Mouse (Mus musculus) MEL (cell line): ENCODE measurements at regions not wholly inside any gene's neighbourhood (a gene's known extent, or its start where the extent isn't known, plus 50 kb on each side); places are given as distances from the start of the nearest gene placed in this dataset.

Source experiments
- DNase-seq: peaks from one replicate; pipeline ENCODE4 v3.0.0; 2011; ENCODE audit warnings: low read depth, low spot score
- H3K27ac ChIP-seq: 2 replicates; pipeline ENCODE4 v1.5.1; 2012; ENCODE audit warnings: low read depth, mild to moderate bottlenecking, control low read depth, low read length, moderate library complexity; ENCODE audit not compliant: control insufficient read depth
- H3K27me3 ChIP-seq, 2 experiments: fragments of 150-350 bp in 1 of 2; sonication (generic) in 1 of 2; 2 replicates each; pipeline ENCODE4 v1.6.1; 2012; ENCODE audit warnings: low read length in 2 of 2, mild to moderate bottlenecking in 2 of 2, improper control_type of control experiment in 1 of 2, moderate library complexity in 1 of 2; ENCODE audit not compliant: insufficient read depth in 2 of 2, control insufficient read depth in 1 of 2
- H3K36me3 ChIP-seq, 2 experiments: 2 replicates each; pipeline ENCODE4 v1.6.1; 2012 to 2014; ENCODE audit warnings: low read length in 2 of 2, improper control_type of control experiment in 1 of 2, inconsistent platforms in 1 of 2, mild to moderate bottlenecking in 1 of 2; ENCODE audit not compliant: insufficient read depth in 2 of 2, control insufficient read depth in 1 of 2
- H3K4me1 ChIP-seq, 2 experiments: fragments of 150-350 bp in 1 of 2; sonication (generic) in 1 of 2; 2 replicates each; pipeline ENCODE4 v1.6.1; 2012; ENCODE audit warnings: low read length in 2 of 2, improper control_type of control experiment in 1 of 2, mild to moderate bottlenecking in 1 of 2; ENCODE audit not compliant: insufficient read depth in 2 of 2, control insufficient read depth in 1 of 2
- H3K4me3 ChIP-seq, 2 experiments: fragments of 150-350 bp in 1 of 2; sonication (generic) in 1 of 2; 2 replicates each; pipeline ENCODE4 v1.5.1; 2012; ENCODE audit warnings: low read depth in 2 of 2, low read length in 2 of 2, mild to moderate bottlenecking in 2 of 2, moderate library complexity in 2 of 2, control low read depth in 1 of 2, improper control_type of control experiment in 1 of 2; ENCODE audit not compliant: control insufficient read depth in 1 of 2, insufficient read depth in 1 of 2
- H3K79me2 ChIP-seq: 2 replicates; pipeline ENCODE4 v1.6.1; 2012; ENCODE audit warnings: mild to moderate bottlenecking, low read length, moderate library complexity; ENCODE audit not compliant: control insufficient read depth, poor library complexity, insufficient read depth
- H3K9ac ChIP-seq: 2 replicates; pipeline ENCODE4 v1.6.1; 2012; ENCODE audit warnings: low read depth, mild to moderate bottlenecking, control low read depth, low read length, moderate library complexity; ENCODE audit not compliant: control insufficient read depth, poor library complexity, severe bottlenecking
- H3K9me3 ChIP-seq: fragments of 150-350 bp; sonication (generic); replicated peaks from 2 replicates; pipeline ENCODE4 v1.6.1; 2012; ENCODE audit warnings: mild to moderate bottlenecking, low read length, improper control_type of control experiment, moderate library complexity; ENCODE audit not compliant: insufficient read depth
- BHLHE40 ChIP-seq: IDR thresholded peaks from 2 replicates; pipeline ENCODE4 v1.6.1; 2012; ENCODE audit warnings: low read depth, mild to moderate bottlenecking, inconsistent platforms, low read length, improper control_type of control experiment, borderline replicate concordance
- CHD1 ChIP-seq: IDR thresholded peaks from 2 replicates; pipeline ENCODE4 v1.6.1; 2012; ENCODE audit warnings: low read depth, mild to moderate bottlenecking, inconsistent platforms, low read length, improper control_type of control experiment
- CHD2 ChIP-seq: IDR thresholded peaks from 2 replicates; pipeline ENCODE4 v1.6.1; 2011; ENCODE audit warnings: low read length, improper control_type of control experiment
- E2F4 ChIP-seq: IDR thresholded peaks from 2 replicates; pipeline ENCODE4 v1.6.1; 2011; ENCODE audit warnings: low read depth, low read length, improper control_type of control experiment, borderline replicate concordance
- EP300 ChIP-seq, 2 experiments: IDR thresholded peaks; 2 replicates each; pipeline ENCODE4 v1.6.1; 2011; ENCODE audit warnings: improper control_type of control experiment in 2 of 2, low read length in 2 of 2, low read depth in 1 of 2, mild to moderate bottlenecking in 1 of 2
- ETS1 ChIP-seq: IDR thresholded peaks from 2 replicates; pipeline ENCODE4 v1.6.1; 2012; ENCODE audit warnings: low read depth, mild to moderate bottlenecking, inconsistent platforms, low read length, improper control_type of control experiment, moderate library complexity
- GATA1 ChIP-seq: IDR thresholded peaks from 2 replicates; pipeline ENCODE4 v1.6.1; 2011; ENCODE audit warnings: low read depth, low read length, improper control_type of control experiment
- HCFC1 ChIP-seq: IDR thresholded peaks from 2 replicates; pipeline ENCODE4 v1.6.1; 2012; ENCODE audit warnings: low read depth, mild to moderate bottlenecking, inconsistent platforms, low read length, improper control_type of control experiment, moderate library complexity
- JUND ChIP-seq: IDR thresholded peaks from 2 replicates; pipeline ENCODE4 v1.6.1; 2011; ENCODE audit warnings: low read depth, mild to moderate bottlenecking, improper control_type of control experiment, low read length
- MAX ChIP-seq: IDR thresholded peaks from 2 replicates; pipeline ENCODE4 v1.6.1; 2011; ENCODE audit warnings: low read length, improper control_type of control experiment
- MEF2A ChIP-seq: IDR thresholded peaks from 2 replicates; pipeline ENCODE4 v1.6.1; 2014; ENCODE audit warnings: low read depth, mild to moderate bottlenecking, inconsistent platforms, low read length, improper control_type of control experiment; ENCODE audit not compliant: poor library complexity, insufficient replicate concordance, severe bottlenecking; ENCODE audit errors: extremely low read depth
- MXI1 ChIP-seq: IDR thresholded peaks from 2 replicates; pipeline ENCODE4 v1.6.1; 2011; ENCODE audit warnings: mild to moderate bottlenecking, low read depth, low read length, improper control_type of control experiment
- MYC ChIP-seq: IDR thresholded peaks from 2 replicates; pipeline ENCODE4 v1.6.1; 2011; ENCODE audit warnings: low read depth, mild to moderate bottlenecking, low read length, improper control_type of control experiment, moderate library complexity
- NELFE ChIP-seq: IDR thresholded peaks from 2 replicates; pipeline ENCODE4 v1.6.1; 2011; ENCODE audit warnings: low read depth, low read length, improper control_type of control experiment
- POLR2A ChIP-seq, 2 experiments: IDR thresholded peaks; 2 replicates each; pipeline ENCODE4 v1.6.1; 2011 to 2012; ENCODE audit warnings: low read length in 2 of 2, mild to moderate bottlenecking in 2 of 2, control low read depth in 1 of 2, improper control_type of control experiment in 1 of 2, low read depth in 1 of 2, moderate library complexity in 1 of 2; ENCODE audit not compliant: control insufficient read depth in 1 of 2, insufficient read depth in 1 of 2, poor library complexity in 1 of 2
- POLR2AphosphoS2 ChIP-seq: IDR thresholded peaks from 2 replicates; pipeline ENCODE4 v1.6.1; 2011; ENCODE audit warnings: low read length, improper control_type of control experiment
- POLR2AphosphoS5 ChIP-seq: IDR thresholded peaks from 2 replicates; pipeline ENCODE4 v1.6.1; 2012; ENCODE audit warnings: low read depth, borderline replicate concordance, mild to moderate bottlenecking, inconsistent platforms, low read length, moderate library complexity, mixed read lengths
- RAD21 ChIP-seq: IDR thresholded peaks from 2 replicates; pipeline ENCODE4 v1.6.1; 2011; ENCODE audit warnings: mild to moderate bottlenecking, low read depth, low read length, improper control_type of control experiment
- RCOR1 ChIP-seq: IDR thresholded peaks from 2 replicates; pipeline ENCODE4 v1.6.1; 2012; ENCODE audit warnings: low read depth, mild to moderate bottlenecking, inconsistent platforms, low read length, improper control_type of control experiment
- SIN3A ChIP-seq: IDR thresholded peaks from 2 replicates; pipeline ENCODE4 v1.6.1; 2012; ENCODE audit warnings: low read length, improper control_type of control experiment, inconsistent platforms
- SMC3 ChIP-seq: IDR thresholded peaks from 2 replicates; pipeline ENCODE4 v1.6.1; 2011; ENCODE audit warnings: low read depth, low read length, improper control_type of control experiment
- TBP ChIP-seq: IDR thresholded peaks from 2 replicates; pipeline ENCODE4 v1.8.0; 2011; ENCODE audit warnings: low read depth, low read length, improper control_type of control experiment
- TCF12 ChIP-seq: IDR thresholded peaks from 2 replicates; pipeline ENCODE4 v1.6.1; 2014; ENCODE audit warnings: low read depth, mild to moderate bottlenecking, inconsistent platforms, low read length, improper control_type of control experiment, moderate library complexity
- UBTF ChIP-seq: IDR thresholded peaks from 2 replicates; pipeline ENCODE4 v1.6.1; 2012; ENCODE audit warnings: low read depth, mild to moderate bottlenecking, inconsistent platforms, low read length, improper control_type of control experiment, moderate library complexity, borderline replicate concordance; ENCODE audit not compliant: insufficient read depth
- USF1 ChIP-seq: IDR thresholded peaks from 2 replicates; pipeline ENCODE4 v1.6.1; 2014; ENCODE audit warnings: low read depth, mild to moderate bottlenecking, inconsistent platforms, low read length, improper control_type of control experiment, moderate library complexity
- USF2 ChIP-seq, 2 experiments: IDR thresholded peaks; 2 replicates each; pipeline ENCODE4 v1.6.1; 2011 to 2012; ENCODE audit warnings: improper control_type of control experiment in 2 of 2, low read length in 2 of 2, borderline replicate concordance in 1 of 2, inconsistent platforms in 1 of 2, low read depth in 1 of 2, mild to moderate bottlenecking in 1 of 2; ENCODE audit not compliant: insufficient read depth in 1 of 2
- ZMIZ1 ChIP-seq: IDR thresholded peaks from 2 replicates; pipeline ENCODE4 v1.6.1; 2012; ENCODE audit warnings: low read depth, mild to moderate bottlenecking, inconsistent platforms, low read length, improper control_type of control experiment, moderate library complexity

- Histone ChIP-seq H3K9me3 (no peaks in the 10 kb centered on the region), H3K4me1 (no peaks in the 10 kb centered on the region), H3K36me3 (no peaks in the 10 kb centered on the region)
- TF ChIP-seq MAX: no peak
- no peak for TF ChIP-seq USF1
- no peak for TF ChIP-seq RCOR1
- TF ChIP-seq TBP: no peak
- no peak for TF ChIP-seq HCFC1
- no peak for TF ChIP-seq EP300 (IDR thresholded peaks at IDR 0.05; ENCODE audit: low read depth in 1 of 2, low read length in 2 of 2)
- no peak for TF ChIP-seq POLR2AphosphoS2
- no peak for TF ChIP-seq E2F4
- no peak for TF ChIP-seq SIN3A
- no peak for TF ChIP-seq CHD2
- no peak for TF ChIP-seq BHLHE40
- no peak for TF ChIP-seq MYC
- TF ChIP-seq POLR2AphosphoS5: no peak
- TF ChIP-seq, all 39 proteins: peak for 0
- H3K79me2 ChIP-seq: no peaks in the 10 kb centered on the region
- no peak overlapping the region for H3K9ac ChIP-seq
- no peak for DNase-seq
- no peak overlapping the region for H3K27ac ChIP-seq
- no peak overlapping the region for H3K4me3 ChIP-seq
- no peaks in the 10 kb centered on the region for H3K27me3 ChIP-seq
Observed at GRCm38 (mm10) chr4:12560546-12560945, 388.7 kb upstream of the Fam92a start.

GRCm38 (mm10) chr4:12560015-12560414, 388.2 kb upstream of the Fam92a start:
- no peak for TF ChIP-seq GATA1
- no peak for TF ChIP-seq NELFE
- no peak for TF ChIP-seq MEF2A
- no peak for TF ChIP-seq SMC3
- no peak for TF ChIP-seq MYC
- TF ChIP-seq UBTF: no peak
- no peak for TF ChIP-seq POLR2A (IDR thresholded peaks at IDR 0.05; ENCODE audit: control insufficient read depth in 1 of 2, insufficient read depth in 1 of 2, low read depth in 1 of 2, low read length in 2 of 2, poor library complexity in 1 of 2)
- no peak for TF ChIP-seq CHD2
- TF ChIP-seq TCF12: no peak
- no peak for TF ChIP-seq USF2 (IDR thresholded peaks at IDR 0.05; ENCODE audit: borderline replicate concordance in 1 of 2, insufficient read depth in 1 of 2, low read depth in 1 of 2, low read length in 2 of 2)
- no peak for TF ChIP-seq ETS1
- TF ChIP-seq RAD21: no peak
- TF ChIP-seq JUND: no peak
- TF ChIP-seq TBP: no peak
- TF ChIP-seq RCOR1: no peak
- TF ChIP-seq MXI1: no peak
- no peak for TF ChIP-seq ZMIZ1
- TF ChIP-seq MAX: no peak
- TF ChIP-seq HCFC1: no peak
- TF ChIP-seq CHD1: no peak
- TF ChIP-seq, all 39 proteins: peak for 0
- Histone ChIP-seq H3K4me1 (no peaks in the 10 kb centered on the region), H3K27ac (no peak overlapping the region), H3K9me3 (no peaks in the 10 kb centered on the region), H3K79me2 (no peaks in the 10 kb centered on the region), H3K9ac (no peak overlapping the region), H3K4me3 (no peak overlapping the region), H3K36me3 (no peaks in the 10 kb centered on the region), H3K27me3 (no peaks in the 10 kb centered on the region)
- no peak for DNase-seq
